8 mouse cellular contexts compared by ENCODE assay signal in the genomic region with DNA sequence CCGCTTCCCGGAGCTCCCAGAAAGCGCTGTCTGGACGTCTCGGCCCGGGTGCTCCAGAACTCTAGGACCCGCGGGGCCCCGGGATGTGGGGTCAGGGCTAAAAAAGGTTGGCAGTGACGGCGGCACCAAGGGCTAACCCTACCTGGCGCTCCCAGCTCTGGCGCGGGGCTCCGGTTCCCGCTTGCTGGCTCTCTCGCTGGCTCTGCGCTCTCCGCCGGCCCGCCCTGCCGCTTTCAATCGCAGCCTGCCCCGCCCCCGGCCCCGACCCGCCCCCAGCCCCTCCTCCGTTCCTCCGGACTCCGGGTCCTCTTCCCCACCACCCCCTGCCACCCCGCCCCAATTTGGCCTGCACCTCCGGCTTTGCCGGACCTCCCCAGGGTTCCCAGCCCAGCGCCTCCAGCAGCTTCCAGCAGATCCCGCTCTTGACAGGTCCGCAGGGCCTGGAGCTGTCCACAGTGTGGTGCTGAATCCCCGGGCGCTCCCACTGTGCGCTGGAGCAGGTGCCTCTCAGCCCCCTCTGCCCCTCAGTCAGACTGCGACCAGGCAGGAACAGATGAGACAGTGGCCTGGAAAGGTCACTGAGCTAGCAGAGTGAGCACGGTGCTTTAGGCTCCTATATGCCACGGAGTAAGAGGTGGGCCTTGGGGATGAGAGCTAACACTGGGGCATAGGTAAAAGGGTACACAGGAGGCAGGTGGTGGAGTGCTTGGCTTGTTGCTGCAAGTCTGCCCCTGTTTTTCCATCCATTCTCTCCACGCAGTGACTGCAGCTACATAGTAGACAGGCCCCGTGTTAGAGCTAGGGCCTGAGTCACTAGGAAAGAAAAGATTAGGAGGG. TPM values are rescaled to one million over a fixed set of nuclear protein-coding genes. Genes with fewer than 3 reads are reported as not detected.
DNase-seq lines count a peak whose midpoint lies in the region; ATAC-seq lines count a peak whose summit lies in the region.

A gene (minus strand): TSS at position 199 of the 837 bp plus-strand sequence.

- H3K9me3 ChIP-seq in forebrain, embryonic 15.5 days = no peaks in the 10 kb centered on the region
- no peaks in the 10 kb centered on the region for H3K9me3 ChIP-seq in hindbrain, embryonic 13.5 days
- no peaks in the 10 kb centered on the region for H3K9me3 ChIP-seq in stomach, embryonic 16.5 days (replicated peaks; ENCODE audit: control insufficient read depth, low read length)

- H3K27ac ChIP-seq in forebrain, embryonic 15.5 days (replicated peaks) = no peak within 1 kb of the TSS
- no peak within 1 kb of the TSS; the same call in 1 of the 2 replicates for H3K27ac ChIP-seq in hindbrain, embryonic 13.5 days
- no peak within 1 kb of the TSS for H3K27ac ChIP-seq in stomach, embryonic 16.5 days (ENCODE audit: low read length)

- intact Hi-C loops in left cerebral cortex, postnatal 10 days (cut with DNase I) = no loop called here

- H3K9ac ChIP-seq in forebrain, embryonic 15.5 days (replicated peaks) = peak within 1 kb of the TSS; percentile 57
- H3K9ac ChIP-seq in hindbrain, embryonic 13.5 days = peak within 1 kb of the TSS; percentile 82
- no peak within 1 kb of the TSS for H3K9ac ChIP-seq in stomach, embryonic 16.5 days (ENCODE audit: low read length)

- peaks cover 10% of the 10 kb centered on the region for H3K27me3 ChIP-seq in forebrain, embryonic 15.5 days
- H3K27me3 ChIP-seq in hindbrain, embryonic 13.5 days = peaks cover 21% of the 10 kb centered on the region
- peaks cover 19% of the 10 kb centered on the region for H3K27me3 ChIP-seq in stomach, embryonic 16.5 days (ENCODE audit: control insufficient read depth, insufficient read depth, low read length)

- ATAC-seq in forebrain, embryonic 15.5 days (replicated peaks) = peak; percentile 70
- ATAC-seq in hindbrain, embryonic 13.5 days (ENCODE audit: low FRiP score) = peak; percentile 63
- ATAC-seq in stomach, embryonic 16.5 days (ENCODE audit: insufficient read depth, low FRiP score) = peak; percentile 68; the same call in 1 of the 2 replicates

- H3K4me3 ChIP-seq in forebrain, embryonic 15.5 days = peak within 1 kb of the TSS; percentile 53
- H3K4me3 ChIP-seq in hindbrain, embryonic 13.5 days = peak within 1 kb of the TSS; percentile 57
- H3K4me3 ChIP-seq in stomach, embryonic 16.5 days (replicated peaks; ENCODE audit: low read length) = peak within 1 kb of the TSS; percentile 29

- peak; percentile 85 for DNase-seq in ES-CJ7 (ENCODE audit: low read depth, low spot score)
- DNase-seq in adrenal gland, adult 8-10 months = peak; percentile 18
- DNase-seq in left cerebral cortex, postnatal 10 days (ENCODE audit: extremely low spot score in 1 of 2, low spot score in 2 of 2) = peak in 1 of 2 experiments; percentile 76
- DNase-seq in lung, postnatal 4 days = peak; percentile 74
- DNase-seq in frontal cortex, postnatal 14 days (ENCODE audit: low spot score in 2 of 2) = no peak

- H3K4me2 ChIP-seq in forebrain, embryonic 15.5 days (replicated peaks) = peak within 1 kb of the TSS; percentile 88
- peak within 1 kb of the TSS; percentile 83 for H3K4me2 ChIP-seq in hindbrain, embryonic 13.5 days
- peak within 1 kb of the TSS; percentile 53 for H3K4me2 ChIP-seq in stomach, embryonic 16.5 days (ENCODE audit: low read depth, low read length)

- under 1% methylated on average over 44 of the region's 44 CpGs for WGBS in forebrain, embryonic 15.5 days
- under 1% methylated on average over 39 of the region's 44 CpGs for WGBS in hindbrain, embryonic 13.5 days
- WGBS in stomach, embryonic 16.5 days = 2% methylated on average over 40 of the region's 44 CpGs

- peaks cover 7% of the 10 kb centered on the region; the same call in 1 of the 2 replicates for H3K36me3 ChIP-seq in forebrain, embryonic 15.5 days
- H3K36me3 ChIP-seq in hindbrain, embryonic 13.5 days = peaks cover 30% of the 10 kb centered on the region
- no peaks in the 10 kb centered on the region for H3K36me3 ChIP-seq in stomach, embryonic 16.5 days (ENCODE audit: control insufficient read depth, insufficient read depth, low read length)

- H3K4me1 ChIP-seq in forebrain, embryonic 15.5 days = peaks cover 23% of the 10 kb centered on the region
- H3K4me1 ChIP-seq in hindbrain, embryonic 13.5 days (replicated peaks) = peaks cover 46% of the 10 kb centered on the region
- H3K4me1 ChIP-seq in stomach, embryonic 16.5 days (ENCODE audit: control insufficient read depth, insufficient read depth, low read length) = no peaks in the 10 kb centered on the region

RNA-seq across cellular contexts. Expression of the gene that starts here (rescaled TPM):
- not detected for total RNA-seq in adrenal gland, adult 8-10 months (2022)
- polyA plus RNA-seq in forebrain, embryonic 15.5 days (2015; fragmentation: Nextera tagmentation; extraction: Ambion mirVana) = 9.2 and 9.7 TPM in 2 replicates
- polyA plus RNA-seq in hindbrain, embryonic 13.5 days (2015; fragmentation: Nextera tagmentation; extraction: Ambion mirVana) = 3.7 and 5.3 TPM in 2 replicates
- total RNA-seq in left cerebral cortex, postnatal 10 days (2021) = 10 to 100 TPM; 54.5 to 58.8 TPM
- 0.08 TPM in 1 of 2 replicates, not detected in the other for polyA plus RNA-seq in stomach, embryonic 16.5 days (2015; fragmentation: Nextera tagmentation; extraction: Ambion mirVana)

Comparison
In these comparisons a context has a peak if more than half of its experiments do, and no peak if none do; other contexts are left out.
1. RNA of the gene that starts here (total RNA-seq): 54.5 to 58.8 TPM in left cerebral cortex, postnatal 10 days; not detected in adrenal gland, adult 8-10 months; every median in the first group is over 10 times any median in the second.
2. Peak in DNase-seq in adrenal gland, adult 8-10 months; RNA of the gene not detected or under 1 TPM.
3. Peak in ATAC-seq, H3K4me3 ChIP-seq and H3K4me2 ChIP-seq in stomach, embryonic 16.5 days; RNA of the gene not detected or under 1 TPM.
4. DNase-seq: peak in ES-CJ7 (single experiment) and lung, postnatal 4 days (2 of 2); none in frontal cortex, postnatal 14 days (0 of 2).
5. Peak in every context shown above with its lines, with median percentiles within 50 percentile points of each other: ATAC-seq, H3K4me2 ChIP-seq and H3K4me3 ChIP-seq.